Mouse (Mus musculus) E14TG2a.4 (cell line): ENCODE data around the gene Zcchc9.

ENCODE experiments used
- H3K27me3 ChIP-seq: 2 replicates; pipeline ENCODE4 v1.6.1; 2014; ENCODE audit warnings: low read length, control low read depth; ENCODE audit not compliant: insufficient read depth
- H3K36me3 ChIP-seq: 2 replicates; pipeline ENCODE4 v1.6.1; 2014; ENCODE audit warnings: low read length, control low read depth; ENCODE audit not compliant: insufficient read depth
- H3K4me1 ChIP-seq: replicated peaks from 2 replicates; pipeline ENCODE4 v1.6.1; 2014; ENCODE audit warnings: low read depth, low read length, control low read depth
- H3K4me3 ChIP-seq: replicated peaks from 2 replicates; pipeline ENCODE4 v1.5.1; 2014; ENCODE audit warnings: mild to moderate bottlenecking, low read length
- H3K9me3 ChIP-seq: 2 replicates; pipeline ENCODE4 v1.6.1; 2014; ENCODE audit warnings: low read length, control low read depth
- CTCF ChIP-seq: conservative IDR thresholded peaks from 2 replicates; pipeline ENCODE4 v1.5.1; 2014; ENCODE audit warnings: low read length
- NANOG ChIP-seq: IDR thresholded peaks from 2 replicates; pipeline ENCODE4 v1.6.1; 2014; ENCODE audit warnings: borderline replicate concordance, low read length, mixed read lengths
- POU5F1 ChIP-seq: IDR thresholded peaks from 2 replicates; pipeline ENCODE4 v1.6.1; 2014; ENCODE audit warnings: low read length, borderline replicate concordance

Zcchc9 gene

GRCm38 (mm10) chr13:91758316-91759048 is 49.0 kb downstream of the Zcchc9 start:
- Histone ChIP-seq H3K9me3 (no peaks in the 10 kb centered on the region), H3K4me3 (no peak overlapping the region), H3K27me3 (no peaks in the 10 kb centered on the region), H3K36me3 (no peaks in the 10 kb centered on the region), H3K4me1 (no peaks in the 10 kb centered on the region)
- no peak for TF ChIP-seq NANOG
- TF ChIP-seq POU5F1 = no peak
- no peak for TF ChIP-seq CTCF

GRCm38 (mm10) chr13:91756230-91756629 is 51.3 kb downstream of the Zcchc9 start:
- Histone ChIP-seq H3K9me3 (no peaks in the 10 kb centered on the region), H3K36me3 (no peaks in the 10 kb centered on the region), H3K4me1 (no peaks in the 10 kb centered on the region), H3K4me3 (no peak overlapping the region), H3K27me3 (no peaks in the 10 kb centered on the region)
- no peak for TF ChIP-seq NANOG
- TF ChIP-seq POU5F1 = no peak
- no peak for TF ChIP-seq CTCF

- no peak for TF ChIP-seq CTCF
- no peak for TF ChIP-seq POU5F1
- no peak for TF ChIP-seq NANOG
- Histone ChIP-seq H3K4me1 (no peaks in the 10 kb centered on the region), H3K36me3 (no peaks in the 10 kb centered on the region), H3K9me3 (no peaks in the 10 kb centered on the region), H3K27me3 (no peaks in the 10 kb centered on the region), H3K4me3 (no peak overlapping the region)
Measured at GRCm38 (mm10) chr13:91754762-91755161, 52.7 kb downstream of the Zcchc9 start.

- H3K9me3 ChIP-seq = no peaks in the 10 kb centered on the region
- no peaks in the 10 kb centered on the region for H3K36me3 ChIP-seq
- H3K27me3 ChIP-seq = no peaks in the 10 kb centered on the region
- no peaks in the 10 kb centered on the region for H3K4me1 ChIP-seq
- no peak overlapping the region for H3K4me3 ChIP-seq
- TF ChIP-seq CTCF = no peak
- no peak for TF ChIP-seq POU5F1
- no peak for TF ChIP-seq NANOG
Measured at GRCm38 (mm10) chr13:91753724-91754123, 53.8 kb downstream of the Zcchc9 start.

GRCm38 (mm10) chr13:91749981-91750380 is 57.5 kb downstream of the Zcchc9 start:
- TF ChIP-seq CTCF = no peak
- no peak for TF ChIP-seq POU5F1
- no peak for TF ChIP-seq NANOG
- H3K27me3 ChIP-seq = no peaks in the 10 kb centered on the region
- H3K4me3 ChIP-seq = no peak overlapping the region
- no peaks in the 10 kb centered on the region for H3K9me3 ChIP-seq
- H3K36me3 ChIP-seq = no peaks in the 10 kb centered on the region
- H3K4me1 ChIP-seq = no peaks in the 10 kb centered on the region

GRCm38 (mm10) chr13:91748401-91748800 is 59.1 kb downstream of the Zcchc9 start:
- no peak overlapping the region for H3K4me3 ChIP-seq
- H3K27me3 ChIP-seq = no peaks in the 10 kb centered on the region
- no peaks in the 10 kb centered on the region for H3K9me3 ChIP-seq
- H3K4me1 ChIP-seq = no peaks in the 10 kb centered on the region
- no peak for TF ChIP-seq NANOG
- no peak for TF ChIP-seq CTCF
- TF ChIP-seq POU5F1 = no peak
- H3K36me3 ChIP-seq = no peaks in the 10 kb centered on the region
